Mouse (Mus musculus) C2C12 (cell line): ENCODE measurements around the gene Syne2. TPM values are rescaled to one million over a fixed set of nuclear protein-coding genes. Genes with fewer than 3 reads are reported as not detected.

Source experiments
- H3K27me3 ChIP-seq: one replicate; pipeline ENCODE4 v1.6.1; 2011; ENCODE audit not compliant: control insufficient read depth, insufficient read depth, insufficient read length
- H3K36me3 ChIP-seq: one replicate; pipeline ENCODE4 v1.6.1; 2011; ENCODE audit not compliant: control insufficient read depth, insufficient read depth
- H3K4me3 ChIP-seq: one replicate; pipeline ENCODE4 v1.5.1; 2011; ENCODE audit warnings: mild to moderate bottlenecking, control low read depth; ENCODE audit not compliant: poor library complexity, insufficient read depth, severe bottlenecking
- H3K79me2 ChIP-seq: one replicate; pipeline ENCODE4 v1.6.1; 2011; ENCODE audit not compliant: control insufficient read depth, insufficient read depth
- H3K79me3 ChIP-seq: one replicate; pipeline ENCODE4 v1.6.1; 2011; ENCODE audit warnings: low read depth, control low read depth
- H3ac ChIP-seq: one replicate; pipeline ENCODE3; 2011; ENCODE audit warnings: low read depth; ENCODE audit not compliant: control insufficient read depth, insufficient read length
- CEBPB ChIP-seq: IDR thresholded peaks from one replicate; pipeline ENCODE4 v1.6.1; 2011; ENCODE audit warnings: low read depth, mild to moderate bottlenecking, control low read depth, moderate library complexity
- CTCF ChIP-seq: IDR thresholded peaks from one replicate; pipeline ENCODE4 v1.5.1; 2011; ENCODE audit not compliant: control insufficient read depth, insufficient read depth, insufficient read length
- FOSL1 ChIP-seq: IDR thresholded peaks from one replicate; pipeline ENCODE4 v1.8.0; 2011; ENCODE audit warnings: mild to moderate bottlenecking, low read length; ENCODE audit not compliant: poor library complexity, insufficient read depth, severe bottlenecking
- MAX ChIP-seq: IDR thresholded peaks from one replicate; pipeline ENCODE4 v1.6.1; 2011; ENCODE audit warnings: mild to moderate bottlenecking, control low read depth
- MYOD1 ChIP-seq: IDR thresholded peaks from one replicate; pipeline ENCODE4 v1.6.1; 2011; ENCODE audit warnings: low read depth; ENCODE audit not compliant: control insufficient read depth, insufficient read length
- MYOG ChIP-seq: IDR thresholded peaks from one replicate; pipeline ENCODE4 v1.6.1; 2011; ENCODE audit not compliant: control insufficient read depth, insufficient read length; ENCODE audit errors: extremely low read depth
- USF1 ChIP-seq: IDR thresholded peaks from one replicate; pipeline ENCODE4 v1.6.1; 2011; ENCODE audit warnings: low read depth, mild to moderate bottlenecking, control low read depth, moderate library complexity
- polyA plus RNA-seq: library from polyadenylated mRNA; unstranded; fragments of >200 nt; fragmentation: generic; extraction: Trizol; gene quantifications from one replicate; pipeline ENCODE4 v1.2.1, GENCODE M21; 2012; ENCODE audit warnings: missing spikeins

The Syne2 gene
- polyA plus RNA-seq, 1 experiment: 5.3 TPM

DNA sequence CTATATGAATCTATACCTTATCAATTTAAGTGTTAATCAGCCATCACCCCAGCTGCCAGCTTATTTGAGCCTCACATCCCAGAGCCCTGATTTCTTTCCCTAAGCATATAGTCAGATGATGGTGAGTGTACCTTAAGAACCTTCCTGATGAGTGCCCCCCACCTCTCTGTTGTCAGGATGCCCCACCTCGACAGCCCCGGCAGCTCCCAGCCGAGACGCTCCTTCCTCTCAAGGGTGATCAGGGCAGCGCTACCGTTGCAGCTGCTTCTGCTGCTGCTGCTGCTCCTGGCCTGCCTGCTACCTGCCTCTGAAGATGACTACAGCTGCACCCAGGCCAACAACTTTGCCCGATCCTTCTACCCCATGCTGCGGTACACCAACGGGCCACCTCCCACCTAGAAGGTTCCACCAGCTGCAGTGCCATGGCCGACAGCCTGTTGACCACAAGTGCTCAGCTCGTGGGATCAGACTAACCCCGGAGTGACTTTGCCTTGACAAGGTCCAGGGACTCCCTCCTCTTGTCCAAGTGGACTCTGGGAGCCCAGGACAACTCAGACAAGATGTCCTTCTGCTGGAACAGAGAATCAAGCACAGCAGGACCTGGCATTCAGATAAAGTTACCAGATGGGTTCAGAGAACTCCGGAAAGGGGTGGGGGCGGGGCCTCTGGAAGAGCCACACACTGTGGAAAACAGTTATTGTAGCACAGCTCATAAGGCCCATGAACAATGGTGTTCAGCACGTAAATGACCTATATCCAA, 291.9 kb downstream of the Syne2 start:
- TF ChIP-seq MYOD1 (no peak), MAX (no peak), USF1 (no peak), MYOG (no peak), CTCF (no peak), CEBPB (no peak)
- Histone ChIP-seq H3K27me3 (no peaks in the 10 kb centered on the region), H3K36me3 (no peaks in the 10 kb centered on the region)

DNA sequence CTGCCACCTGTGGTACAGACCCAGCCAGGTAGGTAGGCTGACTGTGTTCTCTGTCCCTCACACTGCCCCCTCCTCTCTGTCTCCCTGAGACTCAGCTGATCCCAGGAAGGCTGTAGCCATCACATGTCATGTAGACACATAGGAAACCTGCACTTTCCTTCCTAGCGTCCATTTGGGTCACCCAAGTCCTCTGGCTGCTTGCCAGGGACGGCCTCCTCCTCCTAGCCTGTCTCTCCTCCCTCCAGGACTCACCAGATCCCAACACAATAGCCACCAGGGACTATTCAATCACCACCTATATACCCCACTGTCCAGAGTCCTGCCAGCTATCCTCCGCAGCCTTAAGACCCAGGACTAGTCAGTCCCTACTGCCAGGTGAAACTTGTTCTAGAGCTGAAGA, 293.1 kb downstream of the Syne2 start:
- TF ChIP-seq USF1: no peak
- TF ChIP-seq CTCF: no peak
- no peak for TF ChIP-seq MYOD1
- TF ChIP-seq MYOG: no peak
- no peak for TF ChIP-seq CEBPB
- TF ChIP-seq FOSL1: no peak
- no peak for TF ChIP-seq MAX
- no peaks in the 10 kb centered on the region for H3K27me3 ChIP-seq
- H3K36me3 ChIP-seq: no peaks in the 10 kb centered on the region
- no peaks in the 10 kb centered on the region for H3K79me2 ChIP-seq
- no peaks in the 10 kb centered on the region for H3K79me3 ChIP-seq
- no peak overlapping the region for H3ac ChIP-seq
- no peak overlapping the region for H3K4me3 ChIP-seq

More for the DNA sequence above, 291.9 kb downstream of the Syne2 start:
- Histone ChIP-seq H3K79me2 (no peaks in the 10 kb centered on the region), H3K79me3 (no peaks in the 10 kb centered on the region), H3ac (no peak overlapping the region), H3K4me3 (no peak overlapping the region)

DNA sequence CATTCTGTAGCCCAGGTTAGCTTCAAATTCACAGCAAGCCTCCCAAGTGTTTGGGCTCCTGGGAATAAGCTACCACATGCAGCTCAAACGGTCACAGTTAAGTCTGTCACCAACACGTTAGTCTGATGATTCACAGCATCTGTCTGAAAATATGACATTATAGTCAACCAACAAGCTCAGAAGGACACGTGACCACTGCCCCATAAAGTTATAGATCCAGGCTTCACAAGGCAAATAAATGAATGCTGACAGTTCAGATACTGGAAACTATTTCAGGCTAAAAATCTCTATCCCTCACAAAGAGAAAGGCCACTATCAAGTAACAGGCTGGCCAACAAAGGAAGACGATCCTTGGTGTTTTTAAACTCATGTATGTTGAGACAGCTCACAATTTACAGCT, 298.6 kb downstream of the Syne2 start:
- Histone ChIP-seq H3K27me3 (no peaks in the 10 kb centered on the region), H3K4me3 (no peak overlapping the region), H3ac (no peak overlapping the region), H3K79me2 (no peaks in the 10 kb centered on the region), H3K36me3 (no peaks in the 10 kb centered on the region), H3K79me3 (no peaks in the 10 kb centered on the region)
- no peak for TF ChIP-seq CEBPB
- TF ChIP-seq USF1: peak; percentile 71
- TF ChIP-seq CTCF: no peak
- no peak for TF ChIP-seq MYOD1

DNA sequence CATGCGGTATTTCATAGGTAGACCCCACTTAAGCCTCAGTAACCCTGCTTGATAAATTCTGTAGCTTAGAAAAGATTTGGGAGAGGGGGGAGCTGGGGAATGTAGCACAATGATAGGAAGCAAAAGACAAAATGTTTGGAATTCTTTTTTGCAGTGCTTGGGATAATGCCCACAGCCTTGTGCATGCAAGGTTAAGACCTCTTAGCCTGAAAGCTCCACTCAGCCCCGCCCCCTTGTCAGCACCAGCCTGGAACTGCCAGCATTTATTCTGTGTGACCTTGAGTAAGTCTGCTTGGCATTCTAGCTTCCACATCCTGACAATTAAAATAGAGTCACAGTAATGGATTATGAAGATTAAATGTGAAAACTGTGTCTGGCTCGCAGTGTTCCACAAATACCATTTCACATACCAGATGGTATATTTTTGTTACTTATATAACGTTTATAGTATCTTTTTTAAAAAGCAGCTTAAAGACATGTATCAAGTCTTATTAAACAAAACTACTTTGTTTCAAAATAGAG, 299.8 kb downstream of the Syne2 start:
- no peaks in the 10 kb centered on the region for H3K36me3 ChIP-seq
- no peaks in the 10 kb centered on the region for H3K79me2 ChIP-seq
- no peaks in the 10 kb centered on the region for H3K79me3 ChIP-seq
- no peak overlapping the region for H3K4me3 ChIP-seq
- TF ChIP-seq MYOD1: no peak
- TF ChIP-seq MAX: no peak
- no peak for TF ChIP-seq CTCF
- TF ChIP-seq CEBPB: no peak
- TF ChIP-seq FOSL1: no peak
- TF ChIP-seq USF1: no peak
- no peak for TF ChIP-seq MYOG
- no peaks in the 10 kb centered on the region for H3K27me3 ChIP-seq
- H3ac ChIP-seq: no peak overlapping the region

DNA sequence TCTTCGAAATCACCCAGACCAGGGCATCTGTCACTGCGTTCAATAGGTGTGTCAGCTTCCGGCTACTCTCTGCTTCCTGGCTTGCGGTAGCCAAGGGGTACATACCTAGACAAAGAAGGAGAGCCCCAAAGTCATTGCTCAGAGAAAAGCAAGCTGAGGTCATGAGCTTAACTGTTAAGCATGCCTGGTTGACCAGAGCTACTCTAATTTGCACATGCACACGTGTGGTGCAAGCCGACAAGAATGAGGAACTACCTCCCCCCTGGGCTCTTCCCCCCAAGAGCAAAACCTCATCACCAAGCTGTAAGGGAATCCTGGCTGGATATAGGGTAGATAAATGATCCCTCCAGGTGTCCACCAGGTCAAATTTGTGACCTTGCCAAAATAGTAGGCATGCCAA, 305.3 kb downstream of the Syne2 start:
- Histone ChIP-seq H3K79me2 (no peaks in the 10 kb centered on the region), H3K79me3 (no peaks in the 10 kb centered on the region), H3K27me3 (no peaks in the 10 kb centered on the region), H3ac (no peak overlapping the region), H3K36me3 (no peaks in the 10 kb centered on the region), H3K4me3 (no peak overlapping the region)
- TF ChIP-seq CEBPB (no peak), MAX (no peak), FOSL1 (no peak), MYOD1 (no peak), CTCF (no peak), MYOG (no peak), USF1 (no peak)

DNA sequence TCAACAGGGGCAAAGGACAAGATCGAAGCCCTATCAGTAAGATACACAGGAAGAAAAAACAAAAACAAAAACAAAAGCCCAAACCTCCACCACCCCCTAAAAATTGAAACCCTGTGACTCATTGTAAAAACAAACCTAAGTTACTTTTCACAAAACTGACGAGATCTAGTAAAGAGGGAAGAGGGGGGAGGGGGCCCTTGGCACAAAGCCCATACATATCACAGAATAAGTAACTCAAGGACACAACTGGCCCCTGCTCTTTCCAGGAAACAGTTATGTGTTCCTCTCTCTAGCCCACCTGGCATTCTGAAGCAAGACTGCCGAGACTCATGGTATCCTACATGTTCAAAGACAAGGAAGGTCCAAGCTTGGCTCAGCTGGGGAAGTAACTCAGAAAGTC, 310.4 kb downstream of the Syne2 start:
- no peak for TF ChIP-seq USF1
- no peak for TF ChIP-seq CTCF
- TF ChIP-seq MAX: no peak
- no peak for TF ChIP-seq MYOD1
- TF ChIP-seq FOSL1: no peak
- TF ChIP-seq CEBPB: no peak
- TF ChIP-seq MYOG: no peak
- H3K27me3 ChIP-seq: no peaks in the 10 kb centered on the region

More for the DNA sequence above, 310.4 kb downstream of the Syne2 start:
- H3K79me3 ChIP-seq: no peaks in the 10 kb centered on the region
- no peaks in the 10 kb centered on the region for H3K79me2 ChIP-seq
- no peak overlapping the region for H3K4me3 ChIP-seq
- no peak overlapping the region for H3ac ChIP-seq
- H3K36me3 ChIP-seq: no peaks in the 10 kb centered on the region
